Mouse (Mus musculus): ENCODE measurements at regions not wholly inside any gene's neighbourhood (a gene's known extent, or its start where the extent isn't known, plus 50 kb on each side); places are given as distances from the start of the nearest gene placed in this dataset.

GRCm38 (mm10) chr13:37675718-37676117 is 102.5 kb upstream of the Rreb1 start:
- Histone ChIP-seq H3K27me3 (ENCODE audit: control insufficient read depth, insufficient read depth, low read length) (no peaks in the 10 kb centered on the region), H3K9ac (ENCODE audit: low read length) (no peak overlapping the region), H3K9me3 (replicated peaks; ENCODE audit: control insufficient read depth, low read length) (no peaks in the 10 kb centered on the region), H3K4me3 (replicated peaks; ENCODE audit: low read length) (no peak overlapping the region), H3K4me2 (ENCODE audit: low read depth, low read length) (no peak overlapping the region), H3K27ac (ENCODE audit: low read length) (no peak overlapping the region), H3K4me1 (ENCODE audit: control insufficient read depth, insufficient read depth, low read length) (no peaks in the 10 kb centered on the region), H3K36me3 (ENCODE audit: control insufficient read depth, insufficient read depth, low read length) (no peaks in the 10 kb centered on the region)
- 78% methylated on average over 3 of the region's 3 CpGs for WGBS
- no peak for ATAC-seq (ENCODE audit: insufficient read depth, low FRiP score)

GRCm38 (mm10) chr13:37676912-37677311 is 101.3 kb upstream of the Rreb1 start:
- ATAC-seq (ENCODE audit: insufficient read depth, low FRiP score): no peak
- no peaks in the 10 kb centered on the region for H3K27me3 ChIP-seq (ENCODE audit: control insufficient read depth, insufficient read depth, low read length)
- no peaks in the 10 kb centered on the region for H3K9me3 ChIP-seq (replicated peaks; ENCODE audit: control insufficient read depth, low read length)
- H3K36me3 ChIP-seq (ENCODE audit: control insufficient read depth, insufficient read depth, low read length): no peaks in the 10 kb centered on the region
- no peaks in the 10 kb centered on the region for H3K4me1 ChIP-seq (ENCODE audit: control insufficient read depth, insufficient read depth, low read length)
- no peak overlapping the region for H3K9ac ChIP-seq (ENCODE audit: low read length)
- no peak overlapping the region for H3K4me2 ChIP-seq (ENCODE audit: low read depth, low read length)
- H3K27ac ChIP-seq (ENCODE audit: low read length): no peak overlapping the region
- WGBS: 72% methylated on average over 6 of the region's 6 CpGs
- no peak overlapping the region for H3K4me3 ChIP-seq (replicated peaks; ENCODE audit: low read length)

GRCm38 (mm10) chr13:37678251-37678650 is 99.9 kb upstream of the Rreb1 start:
- H3K4me3 ChIP-seq (replicated peaks; ENCODE audit: low read length): no peak overlapping the region
- no peak overlapping the region for H3K4me2 ChIP-seq (ENCODE audit: low read depth, low read length)
- H3K9me3 ChIP-seq (replicated peaks; ENCODE audit: control insufficient read depth, low read length): no peaks in the 10 kb centered on the region
- WGBS: 63% methylated on average over 12 of the region's 12 CpGs
- H3K9ac ChIP-seq (ENCODE audit: low read length): no peak overlapping the region
- H3K4me1 ChIP-seq (ENCODE audit: control insufficient read depth, insufficient read depth, low read length): no peaks in the 10 kb centered on the region
- no peak overlapping the region for H3K27ac ChIP-seq (ENCODE audit: low read length)
- no peak for ATAC-seq (ENCODE audit: insufficient read depth, low FRiP score)
- H3K36me3 ChIP-seq (ENCODE audit: control insufficient read depth, insufficient read depth, low read length): no peaks in the 10 kb centered on the region
- H3K27me3 ChIP-seq (ENCODE audit: control insufficient read depth, insufficient read depth, low read length): no peaks in the 10 kb centered on the region

- no peaks in the 10 kb centered on the region for H3K27me3 ChIP-seq (ENCODE audit: control insufficient read depth, insufficient read depth, low read length)
- H3K4me3 ChIP-seq (replicated peaks; ENCODE audit: low read length): no peak overlapping the region
- H3K9me3 ChIP-seq (replicated peaks; ENCODE audit: control insufficient read depth, low read length): no peaks in the 10 kb centered on the region
- no peaks in the 10 kb centered on the region for H3K36me3 ChIP-seq (ENCODE audit: control insufficient read depth, insufficient read depth, low read length)
- no peaks in the 10 kb centered on the region for H3K4me1 ChIP-seq (ENCODE audit: control insufficient read depth, insufficient read depth, low read length)
- ATAC-seq (ENCODE audit: insufficient read depth, low FRiP score): no peak
- WGBS: 88% methylated on average over 9 of the region's 9 CpGs
- H3K27ac ChIP-seq (ENCODE audit: low read length): no peak overlapping the region
- no peak overlapping the region for H3K4me2 ChIP-seq (ENCODE audit: low read depth, low read length)
- no peak overlapping the region for H3K9ac ChIP-seq (ENCODE audit: low read length)
These were observed 99.4 kb upstream of the Rreb1 start for GRCm38 (mm10) chr13:37678772-37679171.

- no peak overlapping the region for H3K27ac ChIP-seq (ENCODE audit: low read length)
- H3K4me3 ChIP-seq (replicated peaks; ENCODE audit: low read length): no peak overlapping the region
- no peaks in the 10 kb centered on the region for H3K36me3 ChIP-seq (ENCODE audit: control insufficient read depth, insufficient read depth, low read length)
- 43% methylated on average over 4 of the region's 4 CpGs for WGBS
- no peaks in the 10 kb centered on the region for H3K4me1 ChIP-seq (ENCODE audit: control insufficient read depth, insufficient read depth, low read length)
- H3K9ac ChIP-seq (ENCODE audit: low read length): no peak overlapping the region
- ATAC-seq (ENCODE audit: insufficient read depth, low FRiP score): no peak
- H3K27me3 ChIP-seq (ENCODE audit: control insufficient read depth, insufficient read depth, low read length): no peaks in the 10 kb centered on the region
- H3K4me2 ChIP-seq (ENCODE audit: low read depth, low read length): no peak overlapping the region
- H3K9me3 ChIP-seq (replicated peaks; ENCODE audit: control insufficient read depth, low read length): no peaks in the 10 kb centered on the region
These were observed 97.2 kb upstream of the Rreb1 start for GRCm38 (mm10) chr13:37680837-37681619.

GRCm38 (mm10) chr13:37683045-37683679 is 95.0 kb upstream of the Rreb1 start:
- Histone ChIP-seq H3K27ac (ENCODE audit: low read length) (no peak overlapping the region), H3K9ac (ENCODE audit: low read length) (no peak overlapping the region), H3K27me3 (ENCODE audit: control insufficient read depth, insufficient read depth, low read length) (no peaks in the 10 kb centered on the region), H3K36me3 (ENCODE audit: control insufficient read depth, insufficient read depth, low read length) (no peaks in the 10 kb centered on the region), H3K4me2 (ENCODE audit: low read depth, low read length) (no peak overlapping the region), H3K4me3 (replicated peaks; ENCODE audit: low read length) (no peak overlapping the region), H3K9me3 (replicated peaks; ENCODE audit: control insufficient read depth, low read length) (no peaks in the 10 kb centered on the region), H3K4me1 (ENCODE audit: control insufficient read depth, insufficient read depth, low read length) (no peaks in the 10 kb centered on the region)
- WGBS: 77% methylated on average over 6 of the region's 6 CpGs
- no peak for ATAC-seq (ENCODE audit: insufficient read depth, low FRiP score)

- no peak overlapping the region for H3K4me3 ChIP-seq (replicated peaks; ENCODE audit: low read length)
- H3K9ac ChIP-seq (ENCODE audit: low read length): no peak overlapping the region
- WGBS: 78% methylated on average over 2 of the region's 2 CpGs
- no peak for ATAC-seq (ENCODE audit: insufficient read depth, low FRiP score)
- H3K27me3 ChIP-seq (ENCODE audit: control insufficient read depth, insufficient read depth, low read length): no peaks in the 10 kb centered on the region
- H3K36me3 ChIP-seq (ENCODE audit: control insufficient read depth, insufficient read depth, low read length): no peaks in the 10 kb centered on the region
- H3K27ac ChIP-seq (ENCODE audit: low read length): no peak overlapping the region
- no peak overlapping the region for H3K4me2 ChIP-seq (ENCODE audit: low read depth, low read length)
- no peaks in the 10 kb centered on the region for H3K9me3 ChIP-seq (replicated peaks; ENCODE audit: control insufficient read depth, low read length)
- H3K4me1 ChIP-seq (ENCODE audit: control insufficient read depth, insufficient read depth, low read length): no peaks in the 10 kb centered on the region
These were observed 92.6 kb upstream of the Rreb1 start for GRCm38 (mm10) chr13:37685617-37686016.

GRCm38 (mm10) chr13:37686109-37686508 is 92.1 kb upstream of the Rreb1 start:
- ATAC-seq (ENCODE audit: insufficient read depth, low FRiP score): no peak
- no peaks in the 10 kb centered on the region for H3K9me3 ChIP-seq (replicated peaks; ENCODE audit: control insufficient read depth, low read length)
- WGBS: 63% methylated on average over 2 of the region's 2 CpGs

GRCm38 (mm10) chr13:37689127-37689777 is 88.9 kb upstream of the Rreb1 start:
- Histone ChIP-seq H3K4me2 (ENCODE audit: low read depth, low read length) (no peak overlapping the region), H3K27ac (ENCODE audit: low read length) (no peak overlapping the region), H3K4me1 (ENCODE audit: control insufficient read depth, insufficient read depth, low read length) (no peaks in the 10 kb centered on the region), H3K9me3 (replicated peaks; ENCODE audit: control insufficient read depth, low read length) (no peaks in the 10 kb centered on the region), H3K36me3 (ENCODE audit: control insufficient read depth, insufficient read depth, low read length) (no peaks in the 10 kb centered on the region), H3K27me3 (ENCODE audit: control insufficient read depth, insufficient read depth, low read length) (no peaks in the 10 kb centered on the region), H3K4me3 (replicated peaks; ENCODE audit: low read length) (no peak overlapping the region), H3K9ac (ENCODE audit: low read length) (no peak overlapping the region)
- ATAC-seq (ENCODE audit: insufficient read depth, low FRiP score): no peak
- WGBS: 94% methylated on average over 6 of the region's 6 CpGs

More at GRCm38 (mm10) chr13:37686109-37686508, 92.1 kb upstream of the Rreb1 start:
- H3K4me3 ChIP-seq (replicated peaks; ENCODE audit: low read length): no peak overlapping the region
- no peaks in the 10 kb centered on the region for H3K4me1 ChIP-seq (ENCODE audit: control insufficient read depth, insufficient read depth, low read length)
- no peak overlapping the region for H3K4me2 ChIP-seq (ENCODE audit: low read depth, low read length)
- no peaks in the 10 kb centered on the region for H3K27me3 ChIP-seq (ENCODE audit: control insufficient read depth, insufficient read depth, low read length)
- H3K36me3 ChIP-seq (ENCODE audit: control insufficient read depth, insufficient read depth, low read length): no peaks in the 10 kb centered on the region
- H3K9ac ChIP-seq (ENCODE audit: low read length): no peak overlapping the region
- H3K27ac ChIP-seq (ENCODE audit: low read length): no peak overlapping the region

All from stomach, embryonic 16.5 days (tissue).